Mouse (Mus musculus) heart, postnatal 4 days (tissue): ENCODE data around the gene Phkb. TPM values are rescaled to one million over a fixed set of nuclear protein-coding genes. Genes with fewer than 3 reads are reported as not detected.

ENCODE experiments used
- DNase-seq: peaks from one replicate; pipeline ENCODE4 v3.0.0; 2021
- total RNA-seq, 2 experiments: library from RNA; stranded (reverse); gene quantifications; 2 replicates each; pipeline ENCODE4 v1.2.3; 2021

The Phkb gene
- total RNA-seq, 2 experiments from 2014 or later = 39.9 to 47.0 TPM

GRCm38 (mm10) chr8:85944820-85945219 lies 104.1 kb downstream of the Phkb start:
- no peak for DNase-seq

GRCm38 (mm10) chr8:85958391-85958790 lies 117.6 kb downstream of the Phkb start:
- DNase-seq = no peak

- no peak for DNase-seq
Measured at GRCm38 (mm10) chr8:85959880-85960279, 119.1 kb downstream of the Phkb start.

DNA sequence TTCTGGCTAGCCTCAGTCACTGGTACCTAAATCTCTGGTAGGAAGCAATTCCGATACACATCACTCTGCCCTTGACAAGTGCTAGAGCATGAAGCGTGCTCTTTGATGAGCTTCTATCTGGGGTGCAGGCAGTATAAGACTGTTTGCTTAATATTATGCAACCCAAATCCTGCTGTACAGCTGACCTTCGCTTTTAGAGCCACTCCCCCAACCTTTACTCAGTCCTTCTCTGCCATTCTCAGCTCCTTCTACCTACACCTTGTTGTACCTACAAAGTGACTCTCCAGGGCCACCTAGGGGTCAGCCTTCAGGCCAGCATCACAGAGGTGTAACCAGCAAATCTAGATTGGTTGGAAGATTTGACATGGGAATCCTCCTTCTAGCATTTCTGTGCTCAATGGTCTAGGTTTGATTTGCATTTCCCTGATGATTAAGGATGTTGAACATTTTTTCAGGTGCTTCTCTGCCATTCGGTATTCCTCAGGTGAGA lies 136.9 kb downstream of the Phkb start:
- no peak for DNase-seq

GRCm38 (mm10) chr8:85992911-85993310 lies 152.2 kb downstream of the Phkb start:
- no peak for DNase-seq

DNA sequence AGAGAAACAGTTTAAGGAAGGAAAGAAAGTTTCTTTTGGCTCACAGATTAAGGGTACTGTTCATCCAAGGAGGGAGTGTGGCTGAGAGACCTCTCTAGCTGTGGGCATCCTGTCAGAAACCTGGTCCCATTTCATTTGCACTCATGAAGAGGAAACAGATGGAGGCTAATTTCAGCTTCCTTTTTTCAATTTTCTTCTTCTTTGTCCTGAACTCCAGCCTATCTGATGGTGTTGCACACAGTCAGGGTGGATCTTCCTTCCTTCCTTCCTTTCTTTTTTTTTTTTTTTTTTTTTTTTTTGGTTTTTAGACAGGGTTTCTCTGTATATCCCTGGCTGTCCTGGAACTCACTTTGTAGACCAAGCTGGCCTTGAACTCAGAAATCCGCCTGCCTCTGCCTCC lies 152.9 kb downstream of the Phkb start:
- no peak for DNase-seq

DNA sequence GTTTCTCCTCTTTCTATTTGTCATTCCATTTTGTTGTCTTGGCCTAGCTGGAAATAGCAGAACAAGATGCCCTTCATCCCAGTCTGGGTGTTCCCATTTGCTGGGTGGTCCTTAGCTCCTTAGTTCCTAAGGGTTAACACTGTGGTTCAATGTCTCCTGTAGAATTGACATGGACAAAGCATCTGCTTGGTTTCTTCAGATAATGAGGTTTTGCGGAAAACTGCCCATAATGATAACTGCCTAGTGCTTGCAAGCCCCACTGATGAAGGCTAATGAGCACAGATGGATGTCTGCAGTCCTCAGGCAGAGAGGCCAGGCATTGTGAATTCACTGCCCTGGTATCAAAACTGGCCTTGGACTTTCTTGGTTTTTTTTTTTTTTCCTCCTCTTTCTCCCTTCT lies 155.2 kb downstream of the Phkb start:
- no peak for DNase-seq

DNA sequence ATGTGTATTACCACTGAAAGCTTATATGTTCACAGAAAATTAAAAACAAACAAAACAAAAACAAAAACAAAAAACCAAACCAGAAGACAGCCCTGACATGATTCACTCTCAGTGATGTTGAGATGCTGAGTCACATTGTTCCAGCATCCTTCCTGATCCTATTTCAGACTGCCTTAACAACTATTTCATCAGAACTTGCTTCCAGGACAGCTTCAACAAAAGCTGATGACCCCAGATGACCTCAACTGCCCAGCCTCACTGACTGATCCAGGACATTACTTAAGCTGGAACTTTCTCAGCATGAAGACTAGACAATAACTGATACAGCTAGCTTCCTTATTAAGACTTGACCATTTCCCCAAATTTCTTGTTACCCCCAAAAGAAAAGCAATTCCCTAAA lies 165.7 kb downstream of the Phkb start:
- DNase-seq = no peak

DNA sequence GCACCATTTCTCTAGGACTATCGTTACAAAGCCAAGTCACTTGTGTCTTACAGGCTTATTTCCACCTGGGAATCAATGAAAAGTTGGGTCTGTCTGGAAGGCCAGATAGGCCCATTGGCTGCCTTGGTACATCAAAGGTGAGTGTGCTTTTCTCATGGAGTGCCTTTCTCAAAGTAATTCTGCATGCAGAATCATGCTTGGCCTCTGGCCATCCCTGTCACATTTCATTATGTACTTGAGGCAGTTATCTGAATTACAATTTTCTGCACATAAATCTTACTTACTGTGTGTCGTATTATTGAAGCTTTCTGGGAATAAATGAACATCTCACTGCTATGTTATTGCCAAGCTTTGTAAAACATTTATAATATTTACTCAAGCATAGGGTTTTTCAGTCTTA lies 176.0 kb downstream of the Phkb start:
- DNase-seq = no peak

DNA sequence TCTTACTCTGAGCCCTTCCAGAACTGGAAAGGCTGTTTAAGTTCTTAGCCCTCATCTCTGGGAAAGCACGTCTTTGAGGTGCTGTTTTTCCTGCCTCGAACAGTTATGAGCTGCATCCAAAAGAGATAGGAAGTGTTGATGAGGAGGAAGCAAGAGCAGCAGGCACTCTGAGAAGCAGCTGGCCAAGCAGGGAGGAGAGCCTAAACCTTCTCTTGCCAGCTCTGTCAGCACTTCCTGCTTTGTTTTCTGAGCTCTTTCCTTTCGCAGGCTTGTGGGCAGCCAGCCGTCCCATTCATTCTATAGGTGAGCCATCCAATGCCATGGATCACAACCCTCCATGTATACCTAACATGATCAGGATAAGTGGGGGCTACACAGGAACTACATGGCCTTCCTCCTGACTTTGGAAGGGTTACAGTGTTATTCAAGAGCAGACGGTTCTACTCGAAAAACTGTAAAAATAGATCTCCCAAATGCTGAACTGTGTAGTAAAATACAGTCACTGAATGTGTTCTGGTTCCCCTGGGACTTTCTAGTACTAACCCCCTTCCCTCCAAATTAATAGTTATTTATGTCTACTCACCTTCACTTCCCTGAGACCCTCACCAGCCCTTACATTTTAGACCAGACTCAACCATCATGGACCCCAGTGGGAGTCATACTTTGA lies 188.0 kb downstream of the Phkb start:
- peak; percentile 5 for DNase-seq

GRCm38 (mm10) chr8:86029451-86029850 lies 188.7 kb downstream of the Phkb start:
- no peak for DNase-seq

GRCm38 (mm10) chr8:86034662-86035365 lies 194.1 kb downstream of the Phkb start:
- no peak for DNase-seq

DNA sequence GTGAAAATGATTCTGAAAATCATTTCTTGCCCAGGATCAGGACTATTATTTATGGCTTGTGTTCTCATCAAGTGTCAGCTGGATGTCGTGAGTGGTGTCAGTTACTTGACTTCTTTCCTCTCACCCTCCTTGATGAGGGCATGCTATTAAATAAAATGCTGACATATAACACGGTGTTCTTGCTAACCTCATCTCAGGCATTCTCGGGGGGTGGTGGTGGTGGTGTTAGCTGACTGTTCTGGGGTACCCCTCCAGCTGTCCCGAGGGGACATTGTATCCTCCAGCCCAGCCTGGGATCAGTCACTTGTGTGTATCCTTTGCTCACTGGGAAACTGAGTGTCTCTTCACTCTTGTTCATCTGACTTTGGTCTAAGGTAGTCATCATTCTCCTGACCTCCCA lies 194.6 kb downstream of the Phkb start:
- no peak for DNase-seq

- DNase-seq = no peak
Measured at GRCm38 (mm10) chr8:86038462-86038861, 197.7 kb downstream of the Phkb start.

DNA sequence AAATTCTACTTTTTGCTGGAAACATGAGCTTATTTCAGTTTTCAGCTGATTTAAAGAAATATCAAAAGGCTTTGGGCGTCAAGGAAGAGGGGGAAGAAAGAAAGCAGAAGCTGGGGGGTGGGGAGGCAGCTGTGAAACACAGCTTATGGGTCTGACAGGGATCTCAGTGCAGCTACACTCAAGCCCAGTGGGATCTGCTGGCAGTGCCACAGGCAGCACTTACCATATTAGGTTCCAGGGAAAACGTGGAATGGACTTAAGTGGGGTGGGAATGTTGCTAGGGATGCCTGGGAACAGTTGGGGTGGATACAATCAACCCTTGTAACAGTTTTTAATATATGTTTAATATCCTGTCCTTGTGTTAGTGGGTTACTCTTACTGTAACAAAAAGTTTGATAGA lies 201.3 kb downstream of the Phkb start:
- no peak for DNase-seq

DNA sequence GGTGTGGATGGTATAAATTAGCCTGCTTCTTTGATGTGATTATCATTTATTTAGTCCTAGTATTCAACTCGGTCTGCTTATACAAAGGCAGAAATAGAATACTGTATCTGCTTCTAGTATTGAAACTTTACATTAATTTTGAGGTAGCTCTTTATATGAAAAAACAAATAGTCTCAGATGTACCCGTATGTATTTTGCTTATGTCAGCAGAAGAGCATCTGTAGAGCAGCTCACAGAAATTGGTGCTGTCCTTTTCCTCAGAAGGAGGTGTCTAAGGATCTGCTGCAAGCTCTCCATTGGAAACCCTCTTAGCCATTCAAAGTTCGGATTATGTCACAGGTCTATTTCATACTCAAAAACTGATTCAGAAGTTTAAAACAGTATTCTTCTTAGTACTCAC lies 210.1 kb downstream of the Phkb start:
- DNase-seq = no peak

DNA sequence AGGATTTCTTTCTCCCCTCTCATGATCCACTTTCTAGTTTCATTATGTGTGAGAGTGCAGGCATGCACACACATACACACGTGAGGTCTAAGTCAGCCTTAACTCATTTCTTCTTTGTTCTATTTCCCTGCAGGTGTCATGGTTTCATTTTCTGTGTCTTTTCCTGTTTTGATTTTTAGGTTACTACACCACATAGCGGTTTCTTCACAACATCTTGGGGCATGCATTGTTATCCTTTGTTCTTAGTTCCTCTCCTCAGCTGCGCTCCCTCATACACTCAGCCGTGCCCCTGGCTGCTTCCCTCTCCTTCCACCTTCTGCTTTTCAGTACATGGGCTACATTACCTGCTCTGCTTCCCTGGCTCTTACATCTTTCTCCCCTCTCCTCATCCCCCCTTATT lies 211.2 kb downstream of the Phkb start:
- no peak for DNase-seq

- no peak for DNase-seq
Measured at GRCm38 (mm10) chr8:86058618-86059017, 217.9 kb downstream of the Phkb start.

DNA sequence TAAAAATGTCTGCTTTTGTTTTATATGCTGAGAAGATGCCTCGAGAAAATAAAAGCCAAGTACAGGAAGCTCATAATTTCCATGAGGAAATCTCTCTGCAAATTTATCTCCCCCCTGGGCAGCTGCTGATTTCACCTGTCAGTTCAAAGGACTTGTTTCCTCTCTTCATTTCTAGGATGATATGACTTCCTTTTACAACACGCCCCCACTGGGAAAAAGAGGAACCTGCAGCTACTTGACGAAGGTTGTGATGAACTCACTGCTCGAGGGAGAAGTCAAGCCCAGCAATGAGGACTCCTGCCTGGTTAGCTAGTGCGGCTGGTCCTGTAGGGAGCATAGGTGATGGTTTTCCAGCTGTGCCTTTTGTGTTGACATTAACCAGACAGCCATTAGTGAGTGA lies 218.4 kb downstream of the Phkb start:
- DNase-seq = no peak

- DNase-seq = no peak
Measured at GRCm38 (mm10) chr8:86063411-86063810, 222.7 kb downstream of the Phkb start.

GRCm38 (mm10) chr8:86079433-86079832 lies 238.7 kb downstream of the Phkb start:
- no peak for DNase-seq

DNA sequence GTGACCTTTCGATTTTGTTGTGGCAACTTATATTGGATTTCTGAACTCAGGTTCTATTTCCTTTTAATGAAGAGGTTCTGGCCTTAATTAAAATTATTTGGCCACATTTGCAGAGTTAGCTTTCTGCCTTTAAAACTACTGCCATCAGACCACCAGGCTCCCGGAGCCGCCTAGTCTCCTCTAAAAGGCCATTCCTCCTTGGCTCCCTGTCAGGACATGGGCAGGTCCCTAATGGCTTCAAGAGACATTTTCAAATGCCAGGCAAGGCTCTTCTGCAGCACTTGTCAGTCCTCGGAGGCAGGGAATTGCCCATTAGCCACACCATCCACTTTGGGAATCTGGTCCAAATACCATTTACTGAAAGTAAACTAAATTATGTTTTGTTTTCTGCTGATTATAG lies 242.6 kb downstream of the Phkb start:
- peak; percentile 25 for DNase-seq

DNA sequence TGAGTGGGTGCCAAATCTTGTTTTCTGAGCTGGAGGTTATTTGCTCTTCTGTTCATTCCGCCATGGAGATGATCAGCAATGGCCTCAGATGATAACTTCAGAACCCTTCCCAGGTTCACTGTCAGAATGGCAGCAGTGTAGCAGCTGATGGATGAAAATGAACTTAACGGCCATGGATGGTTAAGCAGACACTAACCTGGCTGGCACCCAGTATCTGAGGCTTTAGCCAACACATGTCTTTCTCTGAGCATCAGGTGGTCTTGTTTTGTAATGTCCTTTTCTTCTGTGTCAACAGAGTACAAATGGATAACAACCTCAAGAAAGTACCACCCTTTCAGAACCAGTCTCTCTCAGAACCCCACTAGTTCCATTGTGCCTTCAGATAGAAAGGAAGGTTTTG lies 246.0 kb downstream of the Phkb start:
- DNase-seq = no peak

GRCm38 (mm10) chr8:86087468-86087867 lies 246.7 kb downstream of the Phkb start:
- DNase-seq = no peak
